In the genomic region with DNA sequence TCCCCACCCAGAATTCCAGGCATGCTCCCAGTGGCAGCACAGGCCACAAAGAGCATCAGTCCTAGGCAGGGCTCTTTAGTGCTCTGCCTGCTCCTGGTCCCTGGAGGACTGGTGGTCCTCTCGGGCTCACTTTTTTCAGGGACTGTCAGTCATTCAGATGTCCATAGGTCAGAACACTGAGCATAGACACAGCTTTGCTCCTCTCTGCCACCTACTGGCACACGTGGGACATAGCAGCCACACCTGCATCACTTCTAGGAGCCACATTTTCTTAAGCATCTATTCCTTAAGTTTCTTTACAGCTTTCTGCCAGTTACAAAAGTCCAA, we compare ENCODE assay signal across 8 mouse cellular contexts. TPM values are rescaled to one million over a fixed set of nuclear protein-coding genes. Genes with fewer than 3 reads are reported as not detected.
DNase-seq lines count a peak whose midpoint lies in the region; ATAC-seq and TF ChIP-seq lines count a peak whose summit lies in the region.
"Had no signal": no experiment of that assay in that cellular context is flagged by ENCODE, and none has a peak within 500 bp of the region (broad histone marks: within the 10 kb centered on the region; RNA-seq: fewer than 3 reads in every experiment).

No protein-coding gene starts in this region.

- DNase-seq in thymus, adult 2 months: peak; percentile 20
- DNase-seq in thymus, adult 18-20 months: no peak
- DNase-seq in liver, embryonic 13.5 days: no peak
- no peak for DNase-seq in frontal cortex, postnatal 10 days (ENCODE audit: low spot score in 2 of 2)
- DNase-seq in left cerebral cortex, adult 9 months (ENCODE audit: low spot score in 2 of 2): no peak
- DNase-seq in left cerebral cortex, postnatal 10 days (ENCODE audit: extremely low spot score in 1 of 2, low spot score in 2 of 2): no peak

- H3K36me3 ChIP-seq in thymus, adult 2 months (ENCODE audit: control insufficient read depth, insufficient read depth, low read length): no peaks in the 10 kb centered on the region
- no peaks in the 10 kb centered on the region for H3K36me3 ChIP-seq in embryonic facial prominence, embryonic 13.5 days
- H3K36me3 ChIP-seq in liver, embryonic 13.5 days: no peaks in the 10 kb centered on the region

- intact Hi-C loops in left cerebral cortex, postnatal 10 days (cut with DNase I): loop anchor here (2.0 to 5.0 kb wide), 4 partner anchors 67 to 424 kb away; no protein-coding TSS in a partner anchor

- ATAC-seq in embryonic facial prominence, embryonic 13.5 days (ENCODE audit: insufficient number of reproducible peaks, insufficient read depth, low FRiP score, low TSS enrichment, low read depth): 0 out of 2 replicates have a peak, but pooled peaks have one; percentile 23
- 0 out of 2 replicates have a peak, but pooled peaks have one; percentile 15 for ATAC-seq in liver, embryonic 13.5 days (ENCODE audit: low read depth)

- 30% methylated on average over 2 of the region's 2 CpGs for WGBS in thymus, adult 2 months
- WGBS in embryonic facial prominence, embryonic 13.5 days: 9% methylated on average over 2 of the region's 2 CpGs
- 2% methylated on average over 2 of the region's 2 CpGs for WGBS in liver, embryonic 13.5 days (ENCODE audit: insufficient replicate concordance)

- no peaks in the 10 kb centered on the region for H3K9me3 ChIP-seq in embryonic facial prominence, embryonic 13.5 days
- H3K9me3 ChIP-seq in liver, embryonic 13.5 days (replicated peaks): no peaks in the 10 kb centered on the region

- H3K4me3 ChIP-seq in thymus, adult 2 months (ENCODE audit: control insufficient read depth, insufficient read depth, low read length): no peak overlapping the region
- H3K4me3 ChIP-seq in embryonic facial prominence, embryonic 13.5 days: no peak overlapping the region
- H3K4me3 ChIP-seq in liver, embryonic 13.5 days (replicated peaks): no peak overlapping the region

- H3K27ac ChIP-seq in thymus, adult 2 months (ENCODE audit: control insufficient read depth, insufficient read depth, low read length): no peak overlapping the region
- H3K27ac ChIP-seq in embryonic facial prominence, embryonic 13.5 days: no peak overlapping the region
- no peak overlapping the region for H3K27ac ChIP-seq in liver, embryonic 13.5 days
- H3K27ac ChIP-seq: macrophage had no signal

- no peaks in the 10 kb centered on the region for H3K4me1 ChIP-seq in thymus, adult 2 months (replicated peaks; ENCODE audit: control insufficient read depth, insufficient read depth, low read length)
- peaks cover 5% of the 10 kb centered on the region; the same call in 1 of the 2 replicates for H3K4me1 ChIP-seq in embryonic facial prominence, embryonic 13.5 days
- no peaks in the 10 kb centered on the region for H3K4me1 ChIP-seq in liver, embryonic 13.5 days (replicated peaks)

- H3K27me3 ChIP-seq in thymus, adult 2 months (ENCODE audit: control insufficient read depth, insufficient read depth, low read length): no peaks in the 10 kb centered on the region
- H3K27me3 ChIP-seq in embryonic facial prominence, embryonic 13.5 days: no peaks in the 10 kb centered on the region
- H3K27me3 ChIP-seq in liver, embryonic 13.5 days: no peaks in the 10 kb centered on the region

- H3K9ac ChIP-seq in embryonic facial prominence, embryonic 13.5 days: no peak overlapping the region
- H3K9ac ChIP-seq in liver, embryonic 13.5 days: no peak overlapping the region

- peak; percentile 38; the same call in 1 of the 2 replicates for TF ChIP-seq CTCF in thymus, adult 2 months (IDR thresholded peaks at IDR 0.05; ENCODE audit: borderline replicate concordance, control insufficient read depth, extremely low read depth, insufficient read depth, low read length, poor library complexity)

- no peak overlapping the region for H3K4me2 ChIP-seq in embryonic facial prominence, embryonic 13.5 days
- no peak overlapping the region for H3K4me2 ChIP-seq in liver, embryonic 13.5 days

- TF ChIP-seq POLR2A in thymus, adult 2 months (IDR thresholded peaks at IDR 0.05; ENCODE audit: control insufficient read depth, extremely low read depth, insufficient read depth, low read length, poor library complexity): no peak

RNA-seq across cellular contexts. Expression of gene Serpina3n, which starts 12.6 kb away (rescaled TPM):
- 10.2 and 32.2 TPM in 2 replicates for polyA plus RNA-seq in thymus, adult 2 months (2012; rRNA removed)
- 0.45 TPM in 1 of 2 replicates, not detected in the other for polyA plus RNA-seq in embryonic facial prominence, embryonic 13.5 days (2015; fragmentation: Nextera tagmentation; extraction: Ambion mirVana)
- polyA plus RNA-seq in liver, embryonic 13.5 days (2015; fragmentation: Nextera tagmentation; extraction: Ambion mirVana): 0.06 and 0.12 TPM in 2 replicates
- total RNA-seq in left cerebral cortex, postnatal 10 days (2021): 1 to 10 TPM; 4.2 to 6.9 TPM
- polyA plus RNA-seq: macrophage had no signal

RNA-seq across cellular contexts. Expression of gene Gsc, which starts 54.0 kb away (rescaled TPM):
- polyA plus RNA-seq in thymus, adult 2 months (2012; rRNA removed): 0.77 and 1.5 TPM in 2 replicates
- 19.0 and 22.0 TPM in 2 replicates for polyA plus RNA-seq in embryonic facial prominence, embryonic 13.5 days (2015; fragmentation: Nextera tagmentation; extraction: Ambion mirVana)
- 0.08 and 0.12 TPM in 2 replicates for polyA plus RNA-seq in liver, embryonic 13.5 days (2015; fragmentation: Nextera tagmentation; extraction: Ambion mirVana)
- total RNA-seq in left cerebral cortex, postnatal 10 days (2021): not detected
- polyA plus RNA-seq: macrophage had no signal
